In the genomic region with DNA sequence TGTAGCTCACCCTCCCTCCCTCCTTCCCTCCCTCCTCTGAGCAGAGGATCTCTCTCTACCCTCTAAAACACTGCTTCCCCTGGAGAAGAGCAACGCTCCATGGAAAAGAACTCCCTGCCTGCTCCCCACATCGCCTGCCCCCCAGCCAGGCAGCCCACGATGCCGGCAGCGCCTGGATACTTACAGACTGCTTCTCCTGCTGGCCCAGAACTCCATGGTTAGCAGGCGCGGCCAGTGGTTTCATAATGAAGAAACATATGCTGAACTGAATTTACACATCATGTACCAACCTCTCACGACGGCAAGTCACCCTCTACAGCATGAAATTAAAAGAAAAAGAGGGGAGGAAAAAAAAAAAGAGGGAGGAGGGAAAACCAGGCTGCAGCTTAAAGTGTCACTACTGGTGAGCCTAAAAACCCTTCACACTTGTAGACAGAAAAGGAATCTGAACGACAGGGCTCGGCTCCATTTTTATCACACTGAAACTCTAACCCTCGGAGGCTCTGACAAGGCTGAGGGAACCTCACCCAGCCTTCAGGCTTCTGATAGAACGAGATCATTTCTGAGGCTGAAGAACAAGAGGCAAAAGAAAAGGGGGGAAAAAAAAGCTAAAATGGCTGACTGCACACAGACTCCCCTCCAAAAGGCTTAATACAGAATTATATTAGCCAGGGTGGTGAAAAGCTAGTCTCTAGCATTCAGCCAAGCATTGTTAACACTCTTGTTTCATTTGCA, we compare ENCODE assay signal across 8 mouse cellular contexts.
DNase-seq lines count a peak whose midpoint lies in the region; ATAC-seq and TF ChIP-seq lines count a peak whose summit lies in the region.

No protein-coding gene starts in this region.

- peaks cover 49% of the 10 kb centered on the region for H3K4me1 ChIP-seq in kidney, embryonic 15.5 days
- peaks cover 72% of the 10 kb centered on the region for H3K4me1 ChIP-seq in heart, embryonic 13.5 days
- no peaks in the 10 kb centered on the region for H3K4me1 ChIP-seq in thymus, adult 2 months (replicated peaks; ENCODE audit: control insufficient read depth, insufficient read depth, low read length)

- 0 out of 2 replicates have a peak overlapping the region, but pooled peaks have one; percentile 14 for H3K9ac ChIP-seq in kidney, embryonic 15.5 days
- peak overlapping the region; percentile 81 for H3K9ac ChIP-seq in heart, embryonic 13.5 days

- H3K4me2 ChIP-seq in kidney, embryonic 15.5 days, result peak overlapping the region; percentile 50
- H3K4me2 ChIP-seq in heart, embryonic 13.5 days, result peak overlapping the region; percentile 70

- peak overlapping the region; percentile 17 for H3K4me3 ChIP-seq in kidney, embryonic 15.5 days (replicated peaks)
- H3K4me3 ChIP-seq in heart, embryonic 13.5 days, result peak overlapping the region; percentile 43
- H3K4me3 ChIP-seq in thymus, adult 2 months (ENCODE audit: control insufficient read depth, insufficient read depth, low read length), result no peak overlapping the region

- H3K9me3 ChIP-seq in kidney, embryonic 15.5 days (replicated peaks), result no peaks in the 10 kb centered on the region
- no peaks in the 10 kb centered on the region for H3K9me3 ChIP-seq in heart, embryonic 13.5 days

- peak; percentile 40; the same call in 1 of the 2 replicates for ATAC-seq in kidney, embryonic 15.5 days (replicated peaks; ENCODE audit: low FRiP score)
- no peak for ATAC-seq in heart, embryonic 13.5 days (ENCODE audit: extremely low read depth, insufficient number of reproducible peaks, low FRiP score, low TSS enrichment)

- no peak for TF ChIP-seq POLR2A in thymus, adult 2 months (IDR thresholded peaks at IDR 0.05; ENCODE audit: control insufficient read depth, extremely low read depth, insufficient read depth, low read length, poor library complexity)

- H3K36me3 ChIP-seq in kidney, embryonic 15.5 days, result no peaks in the 10 kb centered on the region
- H3K36me3 ChIP-seq in heart, embryonic 13.5 days, result no peaks in the 10 kb centered on the region
- no peaks in the 10 kb centered on the region for H3K36me3 ChIP-seq in thymus, adult 2 months (ENCODE audit: control insufficient read depth, insufficient read depth, low read length)

- no peaks in the 10 kb centered on the region for H3K27me3 ChIP-seq in kidney, embryonic 15.5 days
- H3K27me3 ChIP-seq in heart, embryonic 13.5 days (replicated peaks), result no peaks in the 10 kb centered on the region
- H3K27me3 ChIP-seq in thymus, adult 2 months (ENCODE audit: control insufficient read depth, insufficient read depth, low read length), result no peaks in the 10 kb centered on the region

- no peak for DNase-seq in kidney, postnatal 36 days
- DNase-seq in cerebellum, postnatal 25 days, result peak; percentile 65 to 71
- peak; percentile 75 to 78 for DNase-seq in left cerebral cortex, postnatal 36 days (ENCODE audit: low spot score in 2 of 2)
- DNase-seq in right cerebral cortex, postnatal 10 days (ENCODE audit: low spot score in 2 of 2), result peak; percentile 72 to 77
- no peak for DNase-seq in lung, adult 18-20 months
- DNase-seq in thymus, adult 2 months, result no peak

- no peak for TF ChIP-seq CTCF in thymus, adult 2 months (IDR thresholded peaks at IDR 0.05; ENCODE audit: borderline replicate concordance, control insufficient read depth, extremely low read depth, insufficient read depth, low read length, poor library complexity)

- intact Hi-C loops in left cerebral cortex, postnatal 36 days (cut with DNase I), result loop anchor here (2.0 to 10.0 kb wide), 4 partner anchors 16 to 70 kb away; no protein-coding TSS in a partner anchor

- WGBS in kidney, embryonic 15.5 days, result 19% methylated on average over 13 of the region's 13 CpGs
- 15% methylated on average over 13 of the region's 13 CpGs for WGBS in heart, embryonic 13.5 days
- WGBS in thymus, adult 2 months, result 88% methylated on average over 13 of the region's 13 CpGs

- H3K27ac ChIP-seq in kidney, embryonic 15.5 days, result peak overlapping the region; percentile 77
- peak overlapping the region; percentile 94 for H3K27ac ChIP-seq in heart, embryonic 13.5 days (replicated peaks)
- H3K27ac ChIP-seq in thymus, adult 2 months (ENCODE audit: control insufficient read depth, insufficient read depth, low read length), result no peak overlapping the region

Comparison
In these comparisons a context has a peak if more than half of its experiments do, and no peak if none do; other contexts are left out.
1. DNase-seq: peak in cerebellum, postnatal 25 days (2 of 2), left cerebral cortex, postnatal 36 days (2 of 2) and right cerebral cortex, postnatal 10 days (2 of 2); none in kidney, postnatal 36 days (0 of 2), lung, adult 18-20 months (0 of 2) and thymus, adult 2 months (single experiment).